Mouse (Mus musculus): ENCODE data around the gene Gm11172. TPM values are rescaled to one million over a fixed set of nuclear protein-coding genes. Genes with fewer than 3 reads are reported as not detected.
A peak's percentile ranks its signal among the peaks of the same experiment; 100 is the strongest.

Gm11172 gene
- total RNA-seq, 2 experiments from 2014 or later: not detected

DNA sequence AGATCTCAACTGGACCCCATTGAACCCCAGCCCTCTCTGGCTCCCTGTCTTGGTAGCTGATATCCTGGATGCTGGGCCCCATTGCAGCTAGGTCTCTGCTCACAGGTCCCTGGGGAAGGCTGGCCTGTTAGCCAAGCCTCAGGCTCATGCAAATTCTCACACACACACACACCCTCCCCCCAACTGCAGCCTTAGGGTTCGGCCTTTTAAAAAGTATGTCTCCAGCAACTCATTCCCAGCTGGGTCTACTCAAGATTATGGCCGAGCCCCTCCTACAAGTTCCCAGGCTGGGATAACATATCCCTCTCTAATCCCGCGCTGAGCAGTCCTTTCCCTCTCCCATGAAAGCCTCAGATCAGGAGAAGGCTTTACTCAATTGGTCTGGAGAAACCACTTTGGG, 8.7 kb downstream of the Gm11172 start:
- intact Hi-C loops (cut with DNase I; ENCODE audit: low total_unique reads): no loop called here
- no peak for DNase-seq

DNA sequence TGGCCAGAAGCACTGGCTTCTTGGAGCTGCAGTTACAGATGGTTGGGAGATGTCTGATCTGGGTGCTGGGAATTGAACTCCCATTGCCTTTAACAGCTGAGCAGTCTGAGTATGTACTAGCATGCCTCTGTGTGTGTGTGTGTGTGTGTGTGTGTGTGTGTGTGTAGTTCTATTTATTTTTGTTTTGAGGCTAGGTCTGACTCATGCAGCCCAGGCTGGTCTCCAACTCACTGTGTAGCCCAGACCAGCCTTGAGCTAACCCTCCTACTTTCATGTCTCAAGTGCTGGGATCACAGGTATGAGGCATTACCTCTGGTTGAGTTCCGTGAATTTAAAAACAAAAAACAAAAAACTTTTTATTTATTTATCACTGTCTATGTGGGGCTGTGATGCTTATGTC, 11.8 kb downstream of the Gm11172 start:
- no peak for DNase-seq
- intact Hi-C loops (cut with DNase I; ENCODE audit: low total_unique reads): no loop called here

GRCm38 (mm10) chr16:10825840-10826239, 13.1 kb downstream of the Gm11172 start:
- intact Hi-C loops (cut with DNase I; ENCODE audit: low total_unique reads): no loop called here
- DNase-seq: no peak

- DNase-seq: no peak
- intact Hi-C loops (cut with DNase I; ENCODE audit: low total_unique reads): no loop called here
Measured at GRCm38 (mm10) chr16:10827269-10827668, 14.6 kb downstream of the Gm11172 start.

- DNase-seq: no peak
- intact Hi-C loops (cut with DNase I; ENCODE audit: low total_unique reads): no loop called here
Measured at GRCm38 (mm10) chr16:10827766-10828460, 15.2 kb downstream of the Gm11172 start.

GRCm38 (mm10) chr16:10828461-10828805, 15.7 kb downstream of the Gm11172 start:
- intact Hi-C loops (cut with DNase I; ENCODE audit: low total_unique reads): no loop called here
- DNase-seq: no peak

GRCm38 (mm10) chr16:10834542-10834910, 21.8 kb downstream of the Gm11172 start:
- intact Hi-C loops (cut with DNase I; ENCODE audit: low total_unique reads): no loop called here
- no peak for DNase-seq

DNA sequence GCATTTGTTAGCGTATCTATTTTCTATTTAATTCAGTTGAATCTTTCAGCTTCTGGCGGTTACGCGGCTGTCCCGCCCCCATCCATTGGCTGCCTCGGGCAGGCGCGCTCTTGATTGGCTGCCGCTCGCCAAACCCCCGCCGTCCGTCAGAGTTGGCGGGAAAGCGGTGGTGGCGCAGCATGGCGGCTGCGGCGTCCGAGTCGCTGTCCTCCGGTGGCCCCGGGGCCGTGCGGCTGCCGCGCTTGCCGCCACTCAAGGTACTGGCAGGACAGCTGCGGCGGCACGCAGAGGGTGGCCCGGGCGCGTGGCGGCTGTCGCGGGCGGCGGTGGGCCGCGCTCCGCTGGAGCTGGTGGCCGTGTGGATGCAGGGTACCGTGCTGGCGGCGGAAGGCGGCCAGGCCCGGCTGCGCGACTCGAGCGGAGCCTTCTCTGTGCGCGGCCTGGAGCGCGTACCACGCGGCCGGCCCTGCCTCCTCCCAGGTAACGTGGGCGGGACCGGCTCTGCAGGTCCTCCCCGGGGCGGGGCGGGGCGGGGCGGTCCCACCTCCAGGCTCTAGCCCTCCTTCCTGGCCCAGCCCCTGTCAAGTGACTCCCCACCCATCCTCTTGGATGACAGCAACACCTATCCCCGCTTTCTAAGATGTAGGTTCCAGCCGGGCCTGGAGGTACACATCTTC, 22.3 kb downstream of the Gm11172 start, which contains the start of gene Rmi2:
TSS of gene Rmi2 (plus strand) at position 149 of the 677 bp plus-strand sequence.
- peak; percentile 88 for DNase-seq
- intact Hi-C loops (cut with DNase I; ENCODE audit: low total_unique reads): no loop called here

DNA sequence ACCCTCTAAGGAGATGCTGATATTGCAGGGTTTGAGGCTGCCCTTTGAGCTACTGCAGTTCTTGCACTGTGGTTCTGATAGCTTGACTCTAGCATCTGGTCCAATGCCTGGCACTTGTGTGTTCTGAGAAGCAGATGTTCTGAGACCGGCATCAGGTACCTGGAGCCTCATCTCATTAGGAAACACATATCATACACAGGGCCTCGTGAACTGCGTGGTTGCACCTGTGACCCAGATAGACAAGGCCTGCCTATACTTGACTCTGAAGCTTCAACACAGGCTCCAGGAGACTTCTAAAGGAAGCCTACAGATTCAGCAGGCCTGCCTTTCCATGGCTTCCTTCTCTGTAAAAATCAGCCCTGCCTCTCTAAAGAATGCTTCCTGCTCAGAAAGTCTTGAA, 23.7 kb downstream of the Gm11172 start:
- intact Hi-C loops (cut with DNase I; ENCODE audit: low total_unique reads): no loop called here

DNA sequence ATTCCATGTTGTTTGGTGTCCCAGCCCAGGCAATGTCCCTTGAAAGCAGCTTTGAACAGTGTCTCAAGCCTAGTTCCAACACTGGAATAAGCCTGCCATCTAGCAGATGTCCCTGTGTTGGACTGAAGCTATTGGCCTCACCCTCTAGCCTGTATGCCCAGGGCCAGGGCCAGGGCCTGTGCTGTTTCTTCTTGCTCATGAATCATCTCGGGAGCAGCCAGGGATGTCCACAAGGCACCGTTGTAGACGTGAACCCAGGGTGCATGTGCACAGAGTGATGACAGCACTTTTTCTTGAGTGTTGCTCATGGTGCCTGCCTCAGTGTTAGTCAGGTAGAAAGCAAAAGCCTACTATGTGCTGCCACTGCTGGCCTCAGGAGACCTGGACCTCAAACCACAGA, 24.5 kb downstream of the Gm11172 start:
- no peak for DNase-seq
- intact Hi-C loops (cut with DNase I; ENCODE audit: low total_unique reads): no loop called here

More for the DNA sequence above, 23.7 kb downstream of the Gm11172 start:
- DNase-seq: no peak

DNA sequence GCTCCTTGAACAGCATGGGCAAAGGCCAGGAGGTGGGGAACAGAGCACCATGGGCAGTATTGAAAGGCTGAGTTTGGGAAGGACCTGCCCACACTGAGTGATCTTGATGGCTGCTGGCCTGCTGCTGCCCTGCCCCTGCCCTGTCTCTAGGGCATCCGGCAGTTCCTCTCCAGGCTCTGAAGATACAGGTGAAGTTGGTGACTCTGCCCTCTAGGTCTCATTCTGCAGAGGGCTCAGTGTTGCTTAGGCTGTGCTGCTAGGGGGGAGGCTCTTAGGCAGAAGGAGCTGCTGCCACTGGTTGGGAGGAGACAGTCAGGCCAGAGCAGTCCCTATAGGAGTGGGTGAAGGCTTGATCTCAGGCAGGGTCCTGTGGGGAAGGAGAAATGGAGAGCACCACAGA, 25.2 kb downstream of the Gm11172 start:
- intact Hi-C loops (cut with DNase I; ENCODE audit: low total_unique reads): no loop called here
- no peak for DNase-seq

DNA sequence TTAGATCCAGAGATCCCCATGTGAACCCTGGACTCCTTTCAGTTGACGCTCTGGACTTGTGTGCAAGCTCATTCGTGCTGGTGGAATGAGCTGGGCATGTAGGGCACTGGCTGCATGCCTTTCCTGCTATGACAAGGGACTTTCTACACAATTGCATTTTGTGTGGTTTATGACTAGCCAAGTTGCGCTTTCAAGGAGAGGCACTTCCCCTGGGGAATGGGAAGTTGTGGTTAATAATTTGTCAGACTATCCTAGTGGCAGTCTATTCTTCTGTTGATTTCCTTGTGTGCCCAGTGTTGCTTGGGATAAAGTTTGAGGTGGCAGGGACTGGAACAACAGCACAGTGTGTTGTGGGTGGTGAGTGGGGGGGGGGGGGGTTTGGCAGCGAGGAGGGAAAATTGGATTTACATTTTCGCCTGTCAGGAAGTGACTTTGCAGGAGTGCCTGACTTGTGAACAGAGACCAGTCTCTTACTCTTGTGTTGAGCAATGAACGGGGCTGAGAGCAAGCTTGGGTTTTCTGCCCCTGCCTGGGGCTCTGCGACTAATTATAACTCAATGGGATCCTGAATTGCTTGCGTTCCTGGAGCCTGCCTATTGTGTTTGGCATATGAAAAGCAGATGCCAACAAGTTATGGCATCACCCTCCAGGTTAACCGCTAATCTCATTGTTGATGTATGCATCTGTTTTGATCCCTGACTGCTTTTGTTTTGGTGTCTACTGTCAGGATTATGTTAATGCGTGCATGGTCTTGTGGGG, 26.0 kb downstream of the Gm11172 start:
- DNase-seq: no peak
- intact Hi-C loops (cut with DNase I; ENCODE audit: low total_unique reads): no loop called here

DNA sequence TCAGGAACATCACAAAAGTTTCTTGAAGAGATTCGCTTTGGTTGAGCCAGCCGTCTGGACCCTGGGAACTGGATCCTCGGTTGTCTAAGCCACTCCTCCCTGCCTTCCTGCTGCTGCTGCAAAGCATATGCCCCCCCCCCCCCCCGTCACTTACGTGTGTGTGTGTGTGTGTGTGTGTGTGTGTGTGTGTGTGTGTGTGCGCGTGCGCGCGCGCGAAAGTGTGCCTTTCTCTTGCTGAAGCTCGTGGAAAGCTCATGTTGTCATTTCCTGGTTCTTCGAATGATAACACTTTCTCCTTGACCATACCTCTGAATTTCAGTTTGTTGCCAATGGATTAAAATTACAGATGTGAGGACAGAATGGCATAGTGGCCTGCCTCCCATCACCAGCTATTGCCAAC, 27.3 kb downstream of the Gm11172 start:
- no peak for DNase-seq

GRCm38 (mm10) chr16:10842282-10842855, 29.7 kb downstream of the Gm11172 start:
- no peak for DNase-seq
- intact Hi-C loops (cut with DNase I; ENCODE audit: low total_unique reads): no loop called here

More for the DNA sequence above, 27.3 kb downstream of the Gm11172 start:
- intact Hi-C loops (cut with DNase I; ENCODE audit: low total_unique reads): no loop called here

- DNase-seq: no peak
- intact Hi-C loops (cut with DNase I; ENCODE audit: low total_unique reads): no loop called here
Measured at GRCm38 (mm10) chr16:10843486-10844318, 31.0 kb downstream of the Gm11172 start.

DNA sequence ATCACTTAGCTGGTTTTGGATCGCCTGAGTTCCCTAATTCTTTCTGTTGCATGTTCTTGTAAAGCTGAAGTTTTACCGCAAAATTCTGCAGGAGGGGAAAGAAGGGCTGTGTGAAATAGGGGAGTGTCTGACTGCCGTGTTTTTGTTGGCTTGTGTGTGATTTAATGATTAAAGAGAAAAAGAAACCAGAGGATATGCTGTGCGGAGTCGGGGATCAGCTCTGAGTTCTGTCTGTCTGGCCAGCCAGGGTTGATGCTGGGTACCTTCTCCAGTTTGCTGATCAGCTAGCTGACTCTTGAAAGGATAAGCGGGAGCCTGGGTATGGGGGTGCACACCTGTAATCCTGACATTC, 31.6 kb downstream of the Gm11172 start:
- no peak for DNase-seq
- intact Hi-C loops (cut with DNase I; ENCODE audit: low total_unique reads): no loop called here

GRCm38 (mm10) chr16:10845952-10846351, 33.2 kb downstream of the Gm11172 start:
- intact Hi-C loops (cut with DNase I; ENCODE audit: low total_unique reads): no loop called here
- no peak for DNase-seq

- intact Hi-C loops (cut with DNase I; ENCODE audit: low total_unique reads): no loop called here
- peak; percentile 76 for DNase-seq
Measured at GRCm38 (mm10) chr16:10846503-10846902, 33.8 kb downstream of the Gm11172 start.

Data from gastrocnemius, postnatal 14 days (tissue).